Mouse (Mus musculus) Patski (cell line): ENCODE measurements around the gene Arhgap8. TPM values are rescaled to one million over a fixed set of nuclear protein-coding genes. Genes with fewer than 3 reads are reported as not detected.

Source experiments
- ATAC-seq: fragments of 100-300 bp; one replicate; pipeline ENCODE4 v1.8.0; 2021
- CTCF ChIA-PET: fragments of 350-600 bp; sonication (Branson Sonifier 250); formaldehyde crosslinking; loops from one replicate; lab custom pipeline; 2022; ENCODE audit warnings: inconsistent platforms; lab: Charles Lee
- POLR2A ChIA-PET: fragments of 350-600 bp; sonication (Branson Sonifier 250); formaldehyde crosslinking; loops from one replicate; lab custom pipeline; 2022; ENCODE audit warnings: antibody characterized with exemption, inconsistent platforms; lab: Charles Lee
- DNase-seq: peaks from one replicate; pipeline ENCODE4 v3.0.0-alpha.2; 2011; ENCODE audit warnings: low read depth, low spot score
- H3K27me3 ChIP-seq: fragments of 371-371 bp; one replicate; pipeline ENCODE4 v1.5.1; 2021
- CTCF ChIP-seq: fragments of 100-300 bp; IDR thresholded peaks from one replicate; pipeline ENCODE4 v1.5.1; 2021
- in situ Hi-C: fragments of 300-500 bp; cut with MboI; formaldehyde crosslinking; loops from 3 replicates; pipeline ENCODE4 v1.11.1; 2018; ENCODE audit warnings: low pct_unique_long_range_greater_than_20kb, mixed read lengths
- polyA plus RNA-seq: library from polyadenylated mRNA; unstranded; gene quantifications from one replicate; pipeline ENCODE4 v1.2.3, GENCODE M21; 2021

Arhgap8 gene
- polyA plus RNA-seq, 1 experiment from 2014 or later = 0.39 TPM

- TF ChIP-seq CTCF = no peak
- in situ Hi-C loops = no loop called here
Measured at GRCm38 (mm10) chr15:84784812-84785211, 65.0 kb downstream of the Arhgap8 start.

GRCm38 (mm10) chr15:84787161-84787560 is 67.3 kb downstream of the Arhgap8 start:
- H3K27me3 ChIP-seq = no peaks in the 10 kb centered on the region
- CTCF ChIA-PET = no interaction called here
- no peak for DNase-seq
- no peak for ATAC-seq
- POLR2A ChIA-PET = no interaction called here
- in situ Hi-C loops = no loop called here
- TF ChIP-seq CTCF = no peak

More at GRCm38 (mm10) chr15:84784812-84785211, 65.0 kb downstream of the Arhgap8 start:
- H3K27me3 ChIP-seq = no peaks in the 10 kb centered on the region
- ATAC-seq (no peak), DNase-seq (no peak)
- POLR2A ChIA-PET = no interaction called here
- CTCF ChIA-PET = no interaction called here

GRCm38 (mm10) chr15:84793649-84794048 is 73.8 kb downstream of the Arhgap8 start:
- ATAC-seq (no peak), DNase-seq (no peak)
- CTCF ChIA-PET = no interaction called here
- no peaks in the 10 kb centered on the region for H3K27me3 ChIP-seq
- in situ Hi-C loops = no loop called here
- POLR2A ChIA-PET = no interaction called here
- no peak for TF ChIP-seq CTCF

- no peaks in the 10 kb centered on the region for H3K27me3 ChIP-seq
- ChIA-PET POLR2A (interaction anchor here (0.9 kb wide), 1 partner anchor 198 kb away, joined by 3 read pairs; no protein-coding TSS in a partner anchor), CTCF (interaction anchor here (1.9 kb wide), 1 partner anchor 92 kb away, joined by 6 read pairs; no protein-coding TSS in a partner anchor)
- in situ Hi-C loops = no loop called here
- no peak for ATAC-seq
- no peak for TF ChIP-seq CTCF
- no peak for DNase-seq
Measured at GRCm38 (mm10) chr15:84800132-84800531, 80.3 kb downstream of the Arhgap8 start.

- in situ Hi-C loops = no loop called here
- H3K27me3 ChIP-seq = no peaks in the 10 kb centered on the region
- ChIA-PET CTCF (interaction anchor here (0.7 to 1.4 kb wide), 6 partner anchors 13 to 268 kb away, joined by 3 to 4 read pairs (median 4); partner anchors contain the start of gene 5031439G07Rik), POLR2A (no interaction called here)
- no peak for ATAC-seq
- TF ChIP-seq CTCF = no peak
- DNase-seq = no peak
Measured at GRCm38 (mm10) chr15:84803685-84804084, 83.8 kb downstream of the Arhgap8 start.

DNA sequence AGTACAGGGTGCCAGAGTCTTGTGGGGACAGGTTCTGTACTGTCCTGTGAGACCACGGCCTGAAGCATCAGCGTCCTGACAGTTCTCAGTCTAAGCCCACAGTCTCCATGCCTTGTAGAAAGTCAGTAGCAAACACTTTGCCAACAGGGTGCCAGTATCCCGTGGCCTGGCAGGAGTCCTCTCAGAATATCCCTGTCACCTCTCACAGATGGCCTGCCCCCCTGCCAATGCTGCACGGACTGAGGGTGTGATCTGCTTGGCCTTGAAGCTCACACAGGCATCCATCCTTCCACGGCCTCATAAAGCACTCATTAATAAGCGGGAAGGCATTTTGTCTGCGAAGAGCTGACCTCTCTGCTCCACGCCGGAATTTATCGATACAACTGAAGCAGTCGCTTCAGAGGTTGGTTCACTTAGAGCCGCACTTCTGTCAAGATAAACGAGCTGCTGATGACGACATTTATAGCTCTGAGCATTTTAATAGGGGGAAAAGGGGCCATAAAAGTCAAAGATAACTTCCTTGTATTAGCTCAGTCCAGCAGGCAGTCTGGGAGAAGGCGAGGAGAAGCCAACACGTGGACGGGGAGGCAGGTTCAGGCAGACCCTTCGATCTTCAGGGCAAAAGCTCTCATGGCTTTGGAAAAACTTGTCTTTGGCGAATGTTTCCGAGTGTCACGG is 89.6 kb downstream of the Arhgap8 start:
- ChIA-PET CTCF (no interaction called here), POLR2A (no interaction called here)
- TF ChIP-seq CTCF = no peak
- no peak for DNase-seq
- no peak for ATAC-seq
- no peaks in the 10 kb centered on the region for H3K27me3 ChIP-seq
- in situ Hi-C loops = no loop called here

DNA sequence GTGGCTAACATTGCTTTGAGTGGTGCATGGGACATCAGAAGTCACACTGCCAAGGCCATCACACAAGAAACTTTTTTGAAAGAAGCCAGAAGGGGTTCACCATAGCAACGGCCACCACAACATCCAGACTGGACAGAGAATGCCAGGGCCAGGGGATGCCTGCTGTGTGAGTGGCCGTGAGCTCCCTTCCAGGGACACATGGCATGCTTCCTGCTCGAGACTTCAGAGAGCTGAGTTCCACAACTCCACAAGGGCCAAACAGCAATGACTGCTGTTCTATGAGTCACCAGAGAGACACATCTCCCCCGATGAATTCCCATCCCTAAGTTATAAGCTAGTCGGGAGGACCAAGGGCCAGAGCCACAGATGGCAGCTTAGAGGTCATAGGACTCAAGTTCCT is 91.3 kb downstream of the Arhgap8 start:
- CTCF ChIA-PET = no interaction called here
- POLR2A ChIA-PET = no interaction called here
- ATAC-seq = no peak
- no peak for DNase-seq
- no peak for TF ChIP-seq CTCF
- no peaks in the 10 kb centered on the region for H3K27me3 ChIP-seq
- in situ Hi-C loops = no loop called here

DNA sequence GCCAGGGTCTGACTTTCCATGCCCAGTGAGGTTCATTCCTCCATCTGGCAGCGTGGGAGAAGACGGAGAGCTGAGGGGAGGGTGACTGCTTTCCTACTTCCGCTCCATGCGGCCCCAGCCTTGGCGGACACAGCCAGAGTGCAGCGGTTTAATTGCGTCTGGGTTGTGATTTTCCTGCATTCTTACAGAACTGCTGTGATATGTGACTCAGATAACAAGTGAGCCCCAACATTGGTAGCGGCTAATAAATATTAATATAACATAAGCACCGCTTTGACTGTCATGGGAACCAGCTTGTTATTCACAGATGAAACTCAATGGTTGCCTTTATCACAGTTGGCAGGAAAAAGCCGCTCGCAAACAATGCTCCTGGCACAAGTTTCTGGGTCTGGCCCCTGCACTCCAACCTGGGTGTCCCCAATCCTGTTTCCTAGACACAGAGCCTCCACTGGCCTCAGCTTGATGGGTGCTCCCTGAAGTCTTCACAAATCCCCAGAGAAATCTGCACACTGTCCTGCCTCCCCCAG is 93.0 kb downstream of the Arhgap8 start:
- in situ Hi-C loops = no loop called here
- no peaks in the 10 kb centered on the region for H3K27me3 ChIP-seq
- no peak for TF ChIP-seq CTCF
- ATAC-seq (no peak), DNase-seq (no peak)
- ChIA-PET POLR2A (no interaction called here), CTCF (no interaction called here)

DNA sequence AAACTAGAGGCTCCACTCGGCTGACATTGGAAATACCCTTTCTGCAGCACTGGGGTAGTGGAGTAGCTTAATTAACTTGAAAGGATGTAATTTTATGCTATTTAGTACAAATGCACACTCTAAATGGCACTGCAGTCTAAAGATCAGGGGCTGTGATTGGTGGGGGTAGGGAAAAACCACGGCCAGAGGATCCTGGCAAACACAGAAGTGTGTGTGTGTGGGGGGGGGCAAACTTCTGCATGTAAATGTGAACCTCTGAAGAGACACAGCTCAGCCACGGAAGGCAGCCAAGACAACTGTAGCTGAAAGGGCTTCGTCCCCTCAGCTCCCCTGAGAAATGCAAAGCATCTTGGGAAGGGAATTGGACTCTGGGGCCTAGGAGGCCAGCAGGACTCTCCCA is 95.3 kb downstream of the Arhgap8 start:
- no peaks in the 10 kb centered on the region for H3K27me3 ChIP-seq
- ChIA-PET CTCF (no interaction called here), POLR2A (no interaction called here)
- TF ChIP-seq CTCF = no peak
- in situ Hi-C loops = no loop called here
- ATAC-seq = no peak
- no peak for DNase-seq

- POLR2A ChIA-PET = no interaction called here
- H3K27me3 ChIP-seq = no peaks in the 10 kb centered on the region
- no peak for ATAC-seq
- no peak for TF ChIP-seq CTCF
- in situ Hi-C loops = no loop called here
- CTCF ChIA-PET = no interaction called here
- no peak for DNase-seq
Measured at GRCm38 (mm10) chr15:84817589-84817988, 97.7 kb downstream of the Arhgap8 start.

DNA sequence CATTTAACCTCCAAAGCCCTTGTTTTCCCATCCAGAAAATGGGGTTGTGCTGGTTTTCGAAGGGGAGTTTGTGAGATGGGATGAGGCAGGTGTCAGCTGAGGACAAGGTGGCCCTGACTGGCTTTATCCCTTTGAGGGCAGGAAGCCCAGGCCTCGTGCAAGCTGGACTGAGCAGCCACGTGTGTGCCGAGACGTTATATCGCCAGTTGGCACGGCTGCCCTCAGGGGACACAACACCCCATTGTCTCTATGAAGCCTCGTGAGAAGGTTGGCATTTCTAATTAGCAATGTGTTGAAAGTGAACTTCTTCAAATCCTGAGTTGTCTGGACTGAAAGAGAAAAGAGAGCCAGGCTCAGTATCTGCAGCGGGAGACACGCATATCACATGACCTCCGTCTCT is 98.4 kb downstream of the Arhgap8 start:
- no peaks in the 10 kb centered on the region for H3K27me3 ChIP-seq
- in situ Hi-C loops = no loop called here
- TF ChIP-seq CTCF = no peak
- DNase-seq = no peak
- CTCF ChIA-PET = no interaction called here
- POLR2A ChIA-PET = no interaction called here
- ATAC-seq = no peak
